In genomic region chr17:6731132-6731531, GRCm38 (mm10) we compare ENCODE assay signal across 18 mouse cellular contexts. TPM values are rescaled to one million over a fixed set of nuclear protein-coding genes. Genes with fewer than 3 reads are reported as not detected.
DNase-seq lines count a peak whose midpoint lies in the region; ATAC-seq and TF ChIP-seq lines count a peak whose summit lies in the region.
"Had no signal": no experiment of that assay in that cellular context is flagged by ENCODE, and none has a peak within 500 bp of the region (broad histone marks: within the 10 kb centered on the region; RNA-seq: fewer than 3 reads in every experiment).

No protein-coding gene starts in this region.

- H3K4me2 ChIP-seq in kidney, embryonic 15.5 days, result no peak overlapping the region
- H3K4me2 ChIP-seq in kidney, embryonic 14.5 days (replicated peaks; ENCODE audit: low read depth, low read length), result no peak overlapping the region
- H3K4me2 ChIP-seq in intestine, embryonic 16.5 days (ENCODE audit: low read depth, low read length), result no peak overlapping the region
- H3K4me2 ChIP-seq: embryonic facial prominence, embryonic 12.5 days; forebrain, embryonic 15.5 days; heart, embryonic 11.5 days; hindbrain, embryonic 14.5 days; midbrain, embryonic 13.5 days; neural tube, embryonic 13.5 days had no signal

- no peaks in the 10 kb centered on the region for H3K9me3 ChIP-seq in kidney, embryonic 15.5 days (replicated peaks)
- no peaks in the 10 kb centered on the region for H3K9me3 ChIP-seq in kidney, embryonic 14.5 days (ENCODE audit: control insufficient read depth, low read length)
- H3K9me3 ChIP-seq in intestine, embryonic 16.5 days (ENCODE audit: control insufficient read depth, low read length), result no peaks in the 10 kb centered on the region
- H3K9me3 ChIP-seq: embryonic facial prominence, embryonic 12.5 days; forebrain, embryonic 15.5 days; midbrain, embryonic 13.5 days; neural tube, embryonic 13.5 days had no signal

- peak overlapping the region; percentile 34; the same call in 1 of the 2 replicates for H3K27ac ChIP-seq in kidney, embryonic 15.5 days
- no peak overlapping the region for H3K27ac ChIP-seq in kidney, embryonic 14.5 days (ENCODE audit: low read depth, low read length)
- H3K27ac ChIP-seq in intestine, embryonic 16.5 days (ENCODE audit: low read length), result peak overlapping the region; percentile 74
- H3K27ac ChIP-seq in small intestine, adult 2 months (ENCODE audit: insufficient read depth, low read depth, low read length), result peak overlapping the region; percentile 90
- H3K27ac ChIP-seq: embryonic facial prominence, embryonic 12.5 days; forebrain, embryonic 15.5 days; hindbrain, embryonic 14.5 days; midbrain, embryonic 13.5 days; neural tube, embryonic 13.5 days had no signal

- TF ChIP-seq POLR2A in small intestine, adult 2 months (IDR thresholded peaks at IDR 0.05; ENCODE audit: low read depth, low read length), result no peak

- no peaks in the 10 kb centered on the region for H3K36me3 ChIP-seq in kidney, embryonic 15.5 days
- H3K36me3 ChIP-seq in kidney, embryonic 14.5 days (ENCODE audit: control insufficient read depth, insufficient read depth, low read length), result no peaks in the 10 kb centered on the region
- no peaks in the 10 kb centered on the region for H3K36me3 ChIP-seq in intestine, embryonic 16.5 days (ENCODE audit: control insufficient read depth, insufficient read depth, low read length)
- no peaks in the 10 kb centered on the region for H3K36me3 ChIP-seq in small intestine, adult 2 months (ENCODE audit: control insufficient read depth, insufficient read depth, low read length)
- H3K36me3 ChIP-seq: embryonic facial prominence, embryonic 12.5 days; forebrain, embryonic 15.5 days; midbrain, embryonic 13.5 days; neural tube, embryonic 13.5 days had no signal

- no peak overlapping the region for H3K4me3 ChIP-seq in kidney, embryonic 15.5 days (replicated peaks)
- H3K4me3 ChIP-seq in kidney, embryonic 14.5 days (ENCODE audit: low read length), result no peak overlapping the region
- no peak overlapping the region for H3K4me3 ChIP-seq in intestine, embryonic 16.5 days (ENCODE audit: low read length)
- no peak overlapping the region for H3K4me3 ChIP-seq in small intestine, adult 2 months (ENCODE audit: low read depth, low read length)
- H3K4me3 ChIP-seq: embryonic facial prominence, embryonic 12.5 days; forebrain, embryonic 15.5 days; midbrain, embryonic 13.5 days; neural tube, embryonic 13.5 days had no signal

- no peaks in the 10 kb centered on the region for H3K27me3 ChIP-seq in kidney, embryonic 15.5 days
- no peaks in the 10 kb centered on the region for H3K27me3 ChIP-seq in kidney, embryonic 14.5 days (ENCODE audit: control insufficient read depth, insufficient read depth, low read length)
- H3K27me3 ChIP-seq in intestine, embryonic 16.5 days (replicated peaks; ENCODE audit: control insufficient read depth, insufficient read depth, low read length), result no peaks in the 10 kb centered on the region
- H3K27me3 ChIP-seq in small intestine, adult 2 months (ENCODE audit: control insufficient read depth, insufficient read depth, low read length), result no peaks in the 10 kb centered on the region
- H3K27me3 ChIP-seq: embryonic facial prominence, embryonic 12.5 days; forebrain, embryonic 15.5 days; neural tube, embryonic 13.5 days had no signal

- no peak for ATAC-seq in kidney, embryonic 15.5 days (replicated peaks; ENCODE audit: low FRiP score)
- no peak for ATAC-seq in kidney, embryonic 14.5 days (ENCODE audit: low FRiP score, low TSS enrichment)
- peak; percentile 38 for ATAC-seq in intestine, embryonic 16.5 days
- ATAC-seq: forebrain, embryonic 15.5 days; midbrain, embryonic 13.5 days had no signal

- DNase-seq in ZHBTc4 (ENCODE audit: low read depth, low spot score) (peak; percentile 1), MN1 (ENCODE audit: low spot score) (no peak)
- no peak for DNase-seq in heart, postnatal 25 days (ENCODE audit: low spot score)
- DNase-seq: adrenal gland, adult 8-10 months; cerebellum, adult 9-11 months; gastrocnemius, postnatal 36 days; heart, postnatal 10 days; spleen, adult 18-20 months had no signal

- TF ChIP-seq CTCF in small intestine, adult 2 months (IDR thresholded peaks at IDR 0.05; ENCODE audit: extremely low read depth, insufficient read length, insufficient replicate concordance, low read depth, low read length), result no peak

- peaks cover 12% of the 10 kb centered on the region for H3K4me1 ChIP-seq in kidney, embryonic 15.5 days
- H3K4me1 ChIP-seq in kidney, embryonic 14.5 days (ENCODE audit: control insufficient read depth, insufficient read depth, low read length), result 0 out of 2 replicates have a peak, but pooled peaks cover 3% of the 10 kb centered on the region
- H3K4me1 ChIP-seq in intestine, embryonic 16.5 days (ENCODE audit: control insufficient read depth, insufficient read depth, low read length), result peaks cover 11% of the 10 kb centered on the region
- H3K4me1 ChIP-seq in small intestine, adult 2 months (ENCODE audit: control insufficient read depth, insufficient read depth, insufficient read length, low read length), result peaks cover 15% of the 10 kb centered on the region

- 59% methylated on average over 8 of the region's 8 CpGs for WGBS in kidney, embryonic 15.5 days
- 56% methylated on average over 8 of the region's 8 CpGs for WGBS in kidney, embryonic 14.5 days
- 69% methylated on average over 8 of the region's 8 CpGs for WGBS in intestine, embryonic 16.5 days
- 62% methylated on average over 8 of the region's 8 CpGs for WGBS in small intestine, adult 2 months

- intact Hi-C loops in heart, postnatal 25 days (cut with DNase I), result no loop called here

- H3K9ac ChIP-seq in kidney, embryonic 15.5 days, result no peak overlapping the region
- H3K9ac ChIP-seq in kidney, embryonic 14.5 days (ENCODE audit: low read depth, low read length), result no peak overlapping the region
- H3K9ac ChIP-seq in intestine, embryonic 16.5 days (ENCODE audit: low read depth, low read length), result no peak overlapping the region
- H3K9ac ChIP-seq: embryonic facial prominence, embryonic 12.5 days; forebrain, embryonic 15.5 days; hindbrain, embryonic 14.5 days; midbrain, embryonic 13.5 days; neural tube, embryonic 13.5 days had no signal

RNA-seq across cellular contexts. Expression of gene Ezr, which starts 51.5 kb away (rescaled TPM):
- 182 and 184 TPM in 2 replicates for polyA plus RNA-seq in kidney, embryonic 15.5 days (2015; fragmentation: Nextera tagmentation; extraction: Ambion mirVana)
- 96.7 and 158 TPM in 2 replicates for polyA plus RNA-seq in kidney, embryonic 14.5 days (2014; fragmentation: Nextera tagmentation; extraction: Ambion mirVana)
- polyA plus RNA-seq in intestine, embryonic 16.5 days (2015; fragmentation: Nextera tagmentation; extraction: Ambion mirVana), result 281 and 319 TPM in 2 replicates
- 95.0 and 368 TPM in 2 replicates for polyA plus RNA-seq in small intestine, adult 2 months (2012; rRNA removed)
- 10 to 100 TPM; 39.3 to 43.6 TPM for total RNA-seq in heart, postnatal 25 days (2021)
